Mouse (Mus musculus) cerebellum, postnatal 10 days (tissue): ENCODE measurements around the gene Slc7a6os.
A peak's percentile ranks its signal among the peaks of the same experiment; 100 is the strongest.

Experiments
- DNase-seq, 2 experiments: peaks; one replicate each; pipeline ENCODE4 v3.0.0; 2021; ENCODE audit warnings: mixed read lengths in 2 of 2

Gene Slc7a6os

DNA sequence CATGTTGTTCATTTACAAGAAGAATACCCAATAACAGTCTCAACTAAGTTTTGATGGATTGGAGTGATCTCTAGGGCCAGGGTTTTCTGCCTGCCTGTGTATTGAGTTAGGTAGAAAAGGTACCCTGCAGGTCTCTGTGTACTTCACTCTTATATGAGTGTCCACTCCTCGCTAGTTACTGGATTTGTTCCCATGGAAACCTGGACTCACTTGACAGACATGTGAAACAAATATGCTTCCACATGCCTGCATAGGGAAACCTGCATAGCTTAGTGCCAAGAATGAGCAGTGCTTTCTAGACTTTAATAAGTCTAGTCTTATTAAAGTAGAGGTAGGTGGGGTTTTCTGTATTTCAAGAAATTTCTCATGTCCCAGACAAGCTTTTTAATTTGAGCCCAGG, 33.8 kb downstream of the Slc7a6os start:
- no peak for DNase-seq

DNA sequence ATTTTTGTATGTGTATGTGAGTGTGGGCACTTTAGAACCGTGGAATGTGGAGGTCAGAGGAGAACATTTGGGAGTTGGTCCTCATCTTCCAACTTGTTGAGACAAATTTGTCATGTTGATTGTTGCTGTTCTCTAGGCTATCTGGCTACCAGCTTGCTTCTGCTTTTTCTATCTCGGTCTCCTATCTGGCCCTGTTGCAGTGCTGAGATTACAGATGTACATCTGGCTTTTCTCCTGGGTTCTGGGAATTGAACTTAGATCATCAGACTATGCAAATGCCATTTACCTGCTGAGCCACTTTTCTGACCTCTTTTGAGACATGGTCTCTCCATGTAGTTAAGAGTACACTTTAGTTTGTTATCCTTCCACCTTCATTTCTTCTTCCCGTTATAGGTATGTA, 37.2 kb downstream of the Slc7a6os start:
- no peak for DNase-seq

DNA sequence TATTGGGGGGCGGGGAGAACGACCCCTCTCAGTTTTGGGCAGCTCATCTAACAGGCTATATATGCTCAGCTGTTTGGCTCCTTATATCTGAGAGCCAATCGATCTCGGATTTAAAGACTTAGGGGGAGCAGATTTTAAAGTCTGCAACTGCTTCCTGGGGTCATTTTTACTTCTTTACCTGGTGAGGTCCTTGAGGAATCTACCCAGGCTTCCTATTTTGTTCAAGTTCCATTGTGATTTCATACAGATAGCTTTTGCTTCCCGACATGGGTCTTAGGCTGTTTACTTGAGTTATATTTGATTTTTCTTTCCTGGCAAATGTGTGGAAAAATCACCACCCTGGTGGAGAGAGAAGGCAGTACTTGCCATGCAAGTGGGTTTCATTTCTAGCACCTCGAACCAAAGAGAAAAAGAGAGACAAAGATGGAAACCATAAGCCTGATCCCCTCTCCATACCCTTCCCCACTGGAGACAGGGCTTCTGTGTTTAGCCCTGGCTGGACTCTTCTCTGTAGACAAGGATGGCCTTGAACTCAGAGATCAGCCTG, 40.7 kb downstream of the Slc7a6os start:
- peak in 1 of 2 experiments; percentile 21 for DNase-seq

DNA sequence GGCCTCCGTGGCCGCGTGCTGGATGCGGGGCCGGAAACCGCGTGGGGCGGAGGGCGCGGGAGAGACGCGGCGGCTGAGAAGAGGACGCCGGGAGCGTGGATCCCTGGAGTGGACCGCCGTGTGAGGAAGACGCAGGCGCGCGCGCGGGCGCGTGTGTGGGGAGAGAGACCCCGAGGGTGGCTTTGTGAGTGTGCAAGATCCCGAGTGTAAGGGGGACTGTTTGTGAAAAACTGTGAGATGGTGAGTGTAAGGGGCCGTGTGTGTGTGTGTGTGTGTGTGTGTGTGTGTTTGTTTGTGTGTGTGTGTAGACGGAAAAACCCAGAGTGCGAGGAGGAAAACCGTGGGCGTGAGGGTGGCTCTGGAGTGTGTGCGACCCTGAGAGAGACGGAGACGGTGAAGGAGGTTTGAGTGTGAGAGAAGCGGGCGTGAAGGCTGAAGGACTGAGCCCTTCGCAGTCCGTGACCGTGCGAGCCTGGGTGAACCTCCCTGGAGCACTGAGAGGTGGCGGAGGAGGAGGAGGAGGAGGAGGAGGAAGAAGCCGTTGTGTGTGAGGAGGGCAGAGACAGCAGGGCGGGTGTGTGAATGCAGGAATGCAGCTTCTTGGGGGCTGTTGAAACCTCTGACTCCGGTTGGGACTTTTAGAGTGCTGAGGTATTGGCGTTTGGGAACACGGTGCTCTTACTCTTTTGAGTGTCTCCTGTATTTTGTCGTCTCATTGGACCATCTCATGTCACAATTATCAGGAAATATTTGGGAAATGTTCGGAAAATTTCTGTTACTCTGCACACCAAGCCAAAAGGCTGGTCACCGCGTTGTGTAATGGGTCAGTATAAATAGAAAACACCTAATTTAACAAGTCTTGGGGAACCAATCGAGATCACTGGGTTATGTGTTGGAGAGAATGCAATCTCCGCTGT, 41.5 kb downstream of the Slc7a6os start:
- DNase-seq, result no peak

DNA sequence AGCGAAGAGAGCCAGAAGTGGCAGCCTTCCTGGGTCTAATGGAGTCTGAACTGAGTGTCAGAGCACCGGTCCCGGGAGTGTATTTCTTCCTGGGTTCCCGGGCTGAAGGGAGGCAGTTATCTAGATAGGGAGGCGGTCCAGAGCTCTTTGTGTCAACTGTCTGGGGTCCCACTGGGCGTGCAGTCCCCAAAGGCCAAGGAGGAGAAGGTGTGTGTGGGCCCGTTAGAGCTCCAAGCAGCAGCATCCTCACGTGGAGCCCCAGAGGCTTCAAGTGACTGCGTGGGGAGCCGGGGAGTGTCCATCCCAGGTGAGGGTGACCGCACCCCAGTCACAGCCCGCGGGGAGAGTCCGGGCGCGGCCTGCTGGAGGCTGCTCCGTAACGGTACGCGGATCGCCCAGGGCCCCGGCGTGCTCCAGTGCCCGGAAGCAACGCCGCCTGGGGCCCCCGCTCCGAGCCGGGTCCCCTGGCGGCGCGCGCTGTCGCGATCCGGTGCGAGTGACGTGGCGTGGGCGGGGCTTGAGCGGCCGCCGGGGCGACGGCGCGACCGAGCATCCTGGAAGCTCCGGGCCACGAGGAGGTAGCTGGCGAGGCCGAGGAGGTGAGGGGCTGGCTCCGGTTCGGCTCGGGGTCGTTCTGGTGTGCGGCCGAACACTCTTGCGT, 42.2 kb downstream of the Slc7a6os start, which contains the start of gene Slc7a6:
Slc7a6 (plus strand) TSS at position 502 of the 661 bp plus-strand sequence.
- peak; percentile 92 to 94 for DNase-seq

DNA sequence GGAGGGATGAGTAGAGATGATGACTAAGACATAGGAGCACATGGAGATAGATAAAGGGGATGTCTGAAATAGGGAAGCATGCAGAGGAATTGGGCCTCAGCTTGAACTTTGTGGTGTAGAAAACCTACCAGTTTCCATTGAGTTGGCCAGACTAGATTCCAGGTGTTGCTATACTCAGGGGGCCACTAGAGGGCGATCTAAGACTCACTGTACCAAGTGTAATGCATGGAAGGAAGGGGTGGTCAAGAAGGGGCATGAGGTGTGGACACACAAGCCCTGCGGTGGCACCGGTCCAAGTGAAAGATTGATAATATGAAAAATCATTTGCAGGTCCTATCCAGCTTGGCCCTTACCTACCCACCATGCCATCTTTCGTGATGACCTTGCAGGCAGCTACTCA, 45.3 kb downstream of the Slc7a6os start:
- DNase-seq, result peak; percentile 88 to 91

DNA sequence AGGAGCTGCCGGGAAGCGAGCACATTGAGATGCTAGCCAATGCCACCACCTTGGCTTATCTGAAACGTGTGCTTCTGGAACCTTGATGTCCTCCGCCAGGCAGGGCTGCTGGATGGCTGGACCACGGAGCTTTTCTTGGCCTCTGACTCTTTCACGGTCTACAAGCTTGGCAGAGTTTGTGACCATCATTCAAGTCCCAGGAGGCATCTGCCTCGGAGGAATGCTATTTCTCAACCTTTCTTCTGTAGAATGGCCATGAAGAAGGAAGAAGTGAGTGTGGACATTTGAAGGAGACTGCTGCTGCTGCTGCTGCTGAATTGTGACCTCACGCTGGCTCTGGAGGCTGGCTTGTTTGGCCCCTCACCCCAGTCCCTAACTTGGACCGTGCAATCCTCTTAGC, 47.5 kb downstream of the Slc7a6os start:
- no peak for DNase-seq

DNA sequence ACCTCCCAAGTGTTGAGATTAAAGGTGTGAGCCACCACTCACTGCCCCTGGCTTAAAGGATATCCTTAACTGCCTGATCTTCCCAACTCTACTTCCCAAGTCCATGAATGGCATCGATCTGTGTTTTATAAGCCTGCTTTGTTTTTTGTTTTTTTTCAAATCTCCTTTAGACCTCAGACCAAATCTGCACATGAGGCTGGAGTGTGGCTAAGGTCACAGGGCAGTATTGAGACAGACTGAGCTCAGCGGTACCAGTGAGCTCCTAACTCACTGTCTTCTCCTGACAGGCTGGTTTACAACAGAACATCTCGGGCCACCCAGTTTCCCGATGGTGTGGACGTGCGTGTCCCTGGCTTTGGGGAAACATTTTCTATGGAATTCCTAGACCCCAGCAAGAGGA, 50.9 kb downstream of the Slc7a6os start:
- no peak for DNase-seq

DNA sequence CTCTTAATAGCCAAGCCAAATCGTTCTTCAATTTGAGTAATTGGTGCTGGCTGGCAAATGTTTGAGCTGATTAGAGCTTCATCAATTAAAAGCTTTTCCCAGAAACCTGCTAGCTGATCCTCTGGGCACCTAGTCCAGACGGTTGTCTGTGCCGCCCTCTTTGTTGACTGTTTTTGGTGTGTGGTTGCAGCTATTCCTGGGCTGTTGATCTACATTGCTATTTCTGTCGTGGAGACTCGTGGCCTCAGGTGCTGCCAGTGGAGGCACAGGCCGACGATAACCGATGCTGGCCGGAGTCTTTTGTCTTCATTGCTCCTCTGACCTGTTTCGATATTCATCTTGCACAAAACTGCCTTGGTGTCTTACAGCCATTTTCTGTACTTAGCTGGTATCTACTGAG, 52.4 kb downstream of the Slc7a6os start:
- DNase-seq, result no peak

DNA sequence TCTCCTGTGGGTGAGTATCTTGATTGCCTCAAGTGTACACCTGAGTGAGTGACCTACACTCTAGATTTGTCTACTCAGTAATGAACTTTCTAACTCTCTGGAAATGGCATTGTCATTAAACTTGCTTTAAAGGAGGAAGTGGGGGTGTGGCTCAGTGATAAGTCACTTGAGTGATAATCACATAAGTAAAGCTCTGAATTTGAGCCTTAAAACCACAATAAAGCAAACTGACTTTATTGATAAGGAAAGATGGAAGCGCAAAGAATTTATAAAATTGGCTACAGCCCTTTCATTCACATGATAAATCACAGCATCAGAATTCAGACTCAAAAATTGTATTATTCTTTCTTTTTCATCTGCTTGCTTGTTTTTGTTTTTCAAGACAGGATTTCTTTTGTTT, 53.3 kb downstream of the Slc7a6os start:
- DNase-seq, result no peak

DNA sequence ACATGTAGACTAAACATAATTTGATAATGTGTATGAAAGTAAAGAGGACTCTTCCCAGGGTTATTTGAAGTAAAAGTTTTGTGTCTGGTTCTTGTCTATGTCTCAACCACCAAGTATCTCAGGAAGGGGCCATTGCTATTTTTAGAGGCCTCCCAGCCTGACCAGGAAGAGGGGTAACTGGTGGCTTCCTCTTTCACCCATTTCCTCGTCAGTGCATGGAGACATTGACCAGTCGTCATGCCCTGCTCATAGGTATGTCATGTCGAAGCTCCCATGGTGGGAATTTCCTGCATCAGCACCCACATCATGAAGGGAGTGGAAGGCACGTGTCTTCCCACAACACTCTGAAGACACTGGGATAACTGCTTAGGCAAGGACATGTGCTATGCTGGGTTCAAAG, 57.9 kb downstream of the Slc7a6os start:
- no peak for DNase-seq

DNA sequence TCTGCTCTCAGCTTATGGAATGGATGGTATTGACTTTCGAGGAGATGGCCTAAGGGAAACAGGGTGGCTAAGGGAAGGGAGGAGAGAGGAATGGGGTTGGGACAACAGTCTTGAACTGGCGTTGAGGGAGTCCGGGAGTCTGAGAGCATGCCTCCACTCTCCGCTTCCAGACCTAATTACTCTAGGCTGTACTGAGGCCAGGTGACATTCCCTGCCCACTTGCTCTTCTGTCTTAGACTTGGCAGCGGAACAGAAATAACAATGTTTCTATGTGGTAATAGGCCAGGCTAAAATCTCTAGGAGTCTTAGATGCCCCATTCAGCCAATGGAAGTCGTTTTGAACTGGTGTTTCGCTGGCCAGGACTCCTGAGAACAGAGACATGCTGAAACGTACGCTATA, 59.7 kb downstream of the Slc7a6os start:
- DNase-seq, result no peak
